Mouse (Mus musculus): ENCODE results near the gene Cdc42bpa.

Gene Cdc42bpa

GRCm38 (mm10) chr1:180191651-180192220, 231.5 kb downstream of the Cdc42bpa start:
- no peak for DNase-seq (ENCODE audit: low spot score)

- no peak for DNase-seq (ENCODE audit: low spot score)
Observed at GRCm38 (mm10) chr1:180192866-180193265, 232.6 kb downstream of the Cdc42bpa start.

- DNase-seq (ENCODE audit: low spot score): no peak
Observed at GRCm38 (mm10) chr1:180193391-180193935, 233.2 kb downstream of the Cdc42bpa start.

- no peak for DNase-seq (ENCODE audit: low spot score)
Observed at GRCm38 (mm10) chr1:180194048-180194447, 233.8 kb downstream of the Cdc42bpa start.

GRCm38 (mm10) chr1:180194781-180195471, 234.7 kb downstream of the Cdc42bpa start:
- no peak for DNase-seq (ENCODE audit: low spot score)

- peak; percentile 87 for DNase-seq (ENCODE audit: low spot score)
Observed at GRCm38 (mm10) chr1:180195703-180196381, 235.6 kb downstream of the Cdc42bpa start.

- DNase-seq (ENCODE audit: low spot score): no peak
Observed at GRCm38 (mm10) chr1:180196508-180196907, 236.2 kb downstream of the Cdc42bpa start.

GRCm38 (mm10) chr1:180197956-180198355, 237.7 kb downstream of the Cdc42bpa start:
- no peak for DNase-seq (ENCODE audit: low spot score)

- DNase-seq (ENCODE audit: low spot score): no peak
Observed at GRCm38 (mm10) chr1:180198959-180199714, 238.9 kb downstream of the Cdc42bpa start, which contains the start of gene Coq8a. Gene Coq8a (minus strand): TSS chr1:180199602.

- no peak for DNase-seq (ENCODE audit: low spot score)
Observed at GRCm38 (mm10) chr1:180199715-180200050, 239.4 kb downstream of the Cdc42bpa start.

- DNase-seq (ENCODE audit: low spot score): no peak
Observed at GRCm38 (mm10) chr1:180200722-180201121, 240.4 kb downstream of the Cdc42bpa start.

- no peak for DNase-seq (ENCODE audit: low spot score)
Observed at GRCm38 (mm10) chr1:180208370-180208769, 248.1 kb downstream of the Cdc42bpa start.

GRCm38 (mm10) chr1:180210031-180210432, 249.8 kb downstream of the Cdc42bpa start:
- DNase-seq (ENCODE audit: low spot score): no peak

GRCm38 (mm10) chr1:180210781-180211271, 250.6 kb downstream of the Cdc42bpa start:
- DNase-seq (ENCODE audit: low spot score): no peak

- DNase-seq (ENCODE audit: low spot score): no peak
Observed at GRCm38 (mm10) chr1:180212911-180213310, 252.6 kb downstream of the Cdc42bpa start.

GRCm38 (mm10) chr1:180215044-180215443, 254.8 kb downstream of the Cdc42bpa start:
- DNase-seq (ENCODE audit: low spot score): no peak

All from urinary bladder, postnatal 10 days (tissue).